Mouse (Mus musculus): Measurements from ENCODE around the gene Tmem63b.
A peak's percentile ranks its signal among the peaks of the same experiment; 100 is the strongest.

The Tmem63b gene

DNA sequence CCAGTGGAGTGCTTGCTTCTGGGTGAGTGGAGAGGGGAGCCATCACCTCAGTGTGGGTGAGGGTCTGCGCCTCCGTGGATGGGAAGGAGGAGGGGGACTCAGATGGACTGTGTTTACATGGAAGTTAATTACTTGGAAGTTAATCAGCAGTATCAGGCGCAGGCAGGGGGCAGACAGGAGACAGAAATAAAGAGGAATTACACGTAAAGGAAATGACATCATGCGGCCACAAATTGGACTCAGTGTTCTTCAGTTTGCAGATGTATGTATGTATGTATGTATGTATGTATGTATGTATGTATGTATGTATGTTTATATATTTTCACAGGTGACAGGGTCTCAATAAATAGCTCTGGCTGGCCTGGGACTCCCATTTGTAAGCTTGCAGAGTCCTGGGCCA lies 20.1 kb upstream of the Tmem63b start:
- no peak for DNase-seq (ENCODE audit: low spot score in 2 of 2)

DNA sequence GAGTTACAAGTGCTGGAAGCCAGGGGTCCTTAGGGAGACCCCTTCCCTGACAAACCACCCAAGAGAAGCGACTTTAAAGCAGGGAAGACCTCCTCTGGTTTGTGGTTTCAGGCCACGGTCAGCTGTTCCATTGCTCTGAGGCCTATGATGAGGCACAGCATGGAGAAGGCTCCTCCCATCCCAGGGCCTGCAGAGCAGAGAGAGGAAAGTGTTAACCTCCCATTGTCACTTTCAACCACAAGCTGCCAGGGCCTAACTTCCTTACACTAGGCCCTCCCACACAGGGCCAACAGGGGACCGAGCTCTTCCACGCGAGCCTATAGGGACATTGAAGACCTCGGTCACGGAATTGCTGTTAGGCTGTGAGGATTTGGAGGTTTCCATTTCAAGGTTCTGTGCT lies 16.5 kb upstream of the Tmem63b start:
- DNase-seq (ENCODE audit: low spot score in 2 of 2), result no peak

DNA sequence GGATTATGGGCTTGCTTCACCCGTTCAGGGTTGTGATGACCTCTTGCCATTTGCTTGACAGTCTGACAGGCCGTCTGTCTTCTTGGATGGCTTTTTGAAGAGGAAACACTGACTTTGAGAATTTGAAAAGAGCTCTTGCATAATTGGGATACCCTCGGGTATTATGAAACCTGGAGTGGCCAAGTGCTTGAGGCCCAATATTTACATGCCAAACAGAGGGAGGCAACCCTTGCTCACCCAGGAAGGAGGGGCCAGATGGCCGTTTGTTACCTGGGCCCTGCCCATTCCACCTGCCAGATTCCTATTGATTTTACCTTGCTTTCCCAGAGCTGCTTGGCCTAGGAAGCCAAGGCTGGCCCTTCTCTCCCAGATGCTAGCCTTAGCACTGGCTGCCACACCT lies 15.5 kb upstream of the Tmem63b start:
- DNase-seq (ENCODE audit: low spot score in 2 of 2), result no peak

DNA sequence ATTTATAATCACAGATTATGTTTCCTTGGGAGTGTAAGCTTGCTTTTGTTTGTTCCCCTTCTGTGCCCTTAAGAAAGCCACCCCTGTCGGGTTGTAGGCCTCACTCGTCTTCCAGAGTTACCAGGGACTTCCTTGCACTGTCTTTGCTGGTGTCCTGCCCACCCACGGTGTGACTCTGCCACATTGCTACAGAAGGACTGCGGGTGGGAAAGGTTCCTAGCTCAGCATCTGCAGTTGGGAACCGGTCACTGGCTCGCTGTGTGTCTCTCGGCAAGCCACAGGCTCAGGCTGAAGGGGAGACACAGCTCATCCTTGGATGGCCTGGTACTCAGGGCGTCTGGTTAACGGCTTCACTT lies 14.5 kb upstream of the Tmem63b start:
- no peak for DNase-seq (ENCODE audit: low spot score in 2 of 2)

DNA sequence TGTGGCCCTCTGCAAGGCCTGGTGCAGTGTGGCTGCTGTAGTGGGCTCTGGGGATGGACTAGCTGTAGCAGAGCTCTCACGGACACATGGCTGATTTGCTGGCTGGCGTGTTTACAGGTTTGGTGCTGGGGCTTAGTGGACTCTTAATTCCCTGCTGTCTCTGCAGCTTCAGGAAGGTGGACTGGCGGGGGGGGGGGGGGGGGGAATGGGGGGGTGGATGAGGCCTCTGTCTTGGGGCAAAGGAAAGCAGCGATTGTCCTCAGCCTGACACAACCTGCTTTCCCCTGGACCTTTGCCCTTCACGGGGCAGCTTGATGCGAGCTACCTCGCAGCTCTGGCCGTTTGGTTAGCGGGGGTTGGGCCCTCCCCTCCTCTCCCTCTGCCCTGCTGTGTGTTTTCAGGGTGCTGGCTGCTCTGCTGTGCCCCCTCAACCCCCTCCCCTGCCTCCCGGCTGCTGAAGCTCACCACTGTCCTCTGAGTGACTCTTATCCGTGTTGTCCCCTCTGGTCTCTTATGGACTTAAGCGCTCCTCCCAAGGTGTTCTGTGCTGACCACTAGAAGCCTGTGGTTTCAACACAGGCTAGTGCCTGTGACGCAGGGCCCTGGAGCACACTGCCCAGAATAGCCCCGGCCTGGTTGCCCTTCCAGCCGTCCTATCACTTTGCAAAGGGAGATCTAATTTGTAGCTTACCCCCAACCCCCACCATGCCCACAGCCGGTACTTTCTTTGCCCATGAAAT lies 14.0 kb upstream of the Tmem63b start:
- no peak for DNase-seq (ENCODE audit: low spot score in 2 of 2)

DNA sequence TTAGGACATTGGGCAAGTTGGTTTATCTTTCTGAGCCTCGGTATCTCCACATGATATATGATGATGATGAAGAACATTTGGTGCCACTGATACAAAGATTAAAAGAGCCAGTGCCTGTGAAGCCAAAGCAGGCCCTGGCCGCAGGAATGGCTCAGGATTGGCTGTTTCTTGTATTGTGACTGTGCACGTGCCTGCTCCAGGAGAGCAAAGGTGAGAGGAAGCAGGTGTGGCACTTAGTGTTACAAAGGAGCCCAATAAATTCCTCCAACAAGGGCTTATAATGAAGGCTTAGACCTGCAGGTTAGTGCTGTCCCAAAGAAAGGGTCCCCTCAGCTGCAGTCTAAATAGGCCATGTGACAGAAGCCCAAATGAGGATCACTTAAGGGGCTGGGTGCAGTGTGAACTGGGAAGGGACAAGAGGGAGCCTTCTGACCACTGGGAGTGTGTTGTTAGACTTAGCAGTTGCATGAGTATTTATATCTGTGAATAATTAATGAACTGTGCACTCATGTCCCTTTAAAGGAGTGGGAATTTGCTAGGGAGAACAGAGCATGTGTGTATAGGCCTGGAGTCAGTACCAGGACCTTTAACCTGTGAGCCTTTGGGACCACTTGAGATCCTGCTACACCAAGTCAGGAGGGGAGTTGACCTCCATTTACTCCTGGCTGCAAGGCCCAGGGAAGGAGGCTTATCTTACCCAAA lies 12.5 kb upstream of the Tmem63b start:
- no peak for DNase-seq (ENCODE audit: low spot score in 2 of 2)

DNA sequence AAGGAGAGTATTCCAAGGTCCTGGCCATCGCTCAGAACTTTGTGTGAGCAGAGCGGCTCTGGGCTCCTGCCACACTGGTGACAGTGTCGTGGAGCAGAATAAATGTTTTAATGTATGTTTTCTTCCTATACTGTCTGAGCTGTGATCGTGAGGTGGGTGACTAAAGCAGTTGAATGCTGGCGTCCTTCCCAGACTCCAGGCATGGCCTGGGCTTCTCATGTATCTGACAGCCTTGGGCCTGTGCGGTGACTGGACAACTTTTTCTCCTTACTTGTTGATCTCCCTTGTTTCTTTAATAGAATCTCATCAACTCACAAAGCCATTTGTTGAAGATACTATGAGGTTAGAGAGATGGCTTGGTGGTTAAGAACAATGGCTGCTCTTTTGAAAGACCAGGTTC lies 11.7 kb upstream of the Tmem63b start:
- no peak for DNase-seq (ENCODE audit: low spot score in 2 of 2)

DNA sequence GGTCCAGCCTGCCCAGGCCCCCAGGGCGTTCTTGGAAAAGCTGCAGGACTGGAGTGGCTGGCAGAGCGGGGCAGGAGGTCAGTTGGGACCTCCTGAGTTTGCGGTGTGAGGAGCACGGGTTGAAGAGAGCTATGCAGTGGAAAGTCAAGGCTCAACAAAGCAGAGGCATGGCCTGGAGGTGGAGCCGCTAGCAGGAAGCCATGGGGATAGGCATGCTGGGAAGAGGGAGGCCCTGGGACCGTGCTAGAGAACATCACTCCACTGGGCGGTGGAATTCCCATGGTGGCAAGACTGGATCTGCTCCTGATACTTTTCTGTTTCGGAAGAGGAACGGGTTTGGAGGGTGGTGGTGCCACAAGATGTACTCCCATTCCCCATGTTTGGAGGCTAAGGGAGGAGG lies 10.3 kb upstream of the Tmem63b start:
- no peak for DNase-seq (ENCODE audit: low spot score in 2 of 2)

DNA sequence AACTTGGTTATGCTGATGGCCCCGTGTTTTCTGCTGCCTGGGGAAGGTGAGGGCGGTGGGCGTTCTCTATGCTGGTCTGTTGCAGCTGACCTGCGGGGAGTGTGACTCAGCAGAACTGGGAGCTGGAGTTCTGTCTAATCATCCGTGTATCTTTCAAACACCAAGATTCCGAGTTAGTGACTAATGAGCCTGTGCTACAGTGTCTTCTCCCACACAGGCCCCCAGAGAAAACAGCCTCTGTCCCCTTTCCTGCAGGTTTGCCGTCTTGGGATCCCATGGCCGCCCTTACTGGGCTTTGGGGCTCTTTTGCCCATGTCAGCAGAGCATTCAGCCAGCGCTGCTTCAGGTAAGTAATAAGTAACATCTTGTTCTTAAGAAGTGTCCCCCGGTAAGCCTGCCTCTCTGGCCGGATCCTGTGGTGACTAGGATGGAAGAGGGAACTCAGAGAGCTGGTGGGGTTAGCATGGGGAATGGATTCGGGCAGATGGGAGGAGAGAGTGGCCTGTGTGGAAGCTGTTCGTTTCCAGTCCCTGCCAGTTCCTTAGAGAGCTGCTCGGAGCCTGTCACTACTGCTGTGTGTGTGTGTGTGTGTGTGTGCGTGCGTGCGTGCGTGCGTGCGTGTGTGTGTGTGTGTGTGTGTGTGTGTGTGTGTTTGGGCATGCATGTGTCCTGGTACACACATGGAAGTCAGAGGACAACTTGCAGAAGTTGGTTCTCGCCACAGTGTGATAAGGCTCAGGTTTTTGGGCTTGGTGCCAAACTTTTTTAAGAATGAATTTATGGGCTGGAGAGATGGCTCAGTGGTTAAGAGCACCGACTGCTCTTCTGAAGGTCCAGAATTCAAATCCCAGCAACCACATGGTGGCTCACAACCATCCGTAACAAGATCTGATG lies 8.8 kb upstream of the Tmem63b start:
- DNase-seq (ENCODE audit: low spot score in 2 of 2), result no peak

DNA sequence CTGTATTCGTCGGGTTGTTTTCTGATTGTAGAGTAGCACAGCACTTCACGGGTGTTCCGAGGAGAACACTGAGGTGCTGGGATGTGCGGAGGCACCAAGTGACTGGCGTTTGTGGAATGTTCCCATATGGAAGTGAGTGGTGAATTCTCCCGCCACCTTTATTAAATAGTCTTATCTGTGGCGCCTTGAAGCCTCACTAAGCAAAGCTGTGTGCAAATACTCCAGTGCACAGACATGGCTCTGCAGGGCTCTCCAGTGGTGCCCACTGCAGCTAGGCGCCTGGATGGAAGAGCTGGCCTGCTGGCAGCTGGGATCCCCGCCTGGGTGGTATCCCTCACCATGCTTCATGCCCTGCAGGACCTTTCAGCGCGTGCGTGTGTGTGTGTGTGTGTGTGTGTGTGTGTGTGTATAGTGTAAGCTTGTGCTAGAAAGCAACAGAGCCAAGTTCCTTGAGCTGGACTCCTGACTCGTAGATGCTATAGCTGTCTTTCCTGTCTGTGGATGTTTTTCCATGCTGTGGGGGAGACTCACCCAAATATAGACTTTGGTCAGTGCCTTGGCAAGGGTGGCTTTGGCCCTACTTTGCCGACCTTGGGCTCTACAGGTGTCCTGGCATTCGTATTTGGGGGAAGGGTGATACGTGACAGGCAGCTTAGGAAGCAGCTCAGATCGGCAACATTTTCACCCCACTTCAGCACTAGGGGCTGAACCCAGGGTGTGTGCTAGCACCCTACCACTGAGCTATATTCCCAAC lies 7.3 kb upstream of the Tmem63b start:
- DNase-seq (ENCODE audit: low spot score in 2 of 2), result no peak

DNA sequence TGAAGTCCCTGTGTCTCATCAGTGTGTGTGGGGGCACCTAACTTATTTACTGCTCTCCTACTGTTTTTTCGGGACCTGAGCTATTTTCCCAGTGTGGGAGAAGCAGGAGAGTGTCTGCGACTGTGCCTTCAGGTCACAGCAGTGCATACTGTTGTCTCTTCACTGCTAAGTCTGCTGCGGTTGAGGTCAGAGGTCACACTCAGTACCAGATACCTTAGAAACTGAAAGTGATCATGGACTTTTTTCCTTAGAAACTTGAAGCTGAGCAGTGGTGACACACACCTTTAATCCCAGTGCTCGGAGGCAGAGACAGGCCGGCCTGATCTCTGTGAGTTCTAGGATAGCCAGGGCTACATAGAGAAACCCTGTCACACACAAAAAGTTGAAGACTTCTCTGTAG lies 5.5 kb upstream of the Tmem63b start:
- no peak for DNase-seq (ENCODE audit: low spot score in 2 of 2)

DNA sequence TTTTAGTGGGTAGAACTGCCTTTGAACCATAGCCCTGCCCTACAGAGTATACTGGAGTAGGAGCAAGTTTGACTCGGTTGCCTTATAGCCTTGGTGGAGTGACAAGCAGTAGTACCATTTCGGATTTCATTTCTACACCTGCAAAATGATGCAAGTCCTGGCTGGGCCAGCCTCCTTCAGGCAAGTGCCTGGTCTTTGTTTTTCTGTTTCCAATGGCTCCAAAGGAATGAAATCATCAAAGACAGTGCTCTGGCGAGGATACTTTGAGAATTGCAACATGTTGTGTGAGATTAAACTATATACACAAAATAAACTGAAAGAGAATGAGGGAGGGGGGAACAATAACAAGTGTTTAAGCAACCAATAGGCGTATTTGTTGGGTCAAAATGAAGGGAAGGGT lies 3.3 kb upstream of the Tmem63b start:
- no peak for DNase-seq (ENCODE audit: low spot score in 2 of 2)

DNA sequence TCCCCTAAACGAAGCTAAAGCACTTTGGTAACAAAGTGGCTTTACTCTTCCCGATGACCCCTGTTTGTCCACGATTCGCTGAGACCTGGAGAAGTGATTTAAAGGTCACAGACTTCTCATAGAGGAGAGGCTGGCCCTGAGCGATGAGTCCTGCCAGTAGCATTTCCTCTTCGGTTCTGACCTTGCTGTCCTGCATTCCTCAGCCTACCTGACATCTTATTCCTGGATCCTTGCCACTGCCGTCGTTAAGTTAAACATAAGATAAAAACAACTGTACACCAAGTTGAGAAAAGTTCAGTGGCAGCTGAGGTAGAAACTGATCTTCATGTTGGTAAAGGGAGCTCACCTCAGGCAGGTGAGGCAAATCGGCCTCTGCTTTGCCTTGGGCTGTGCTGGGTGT lies 2.4 kb upstream of the Tmem63b start:
- no peak for DNase-seq (ENCODE audit: low spot score in 2 of 2)

DNA sequence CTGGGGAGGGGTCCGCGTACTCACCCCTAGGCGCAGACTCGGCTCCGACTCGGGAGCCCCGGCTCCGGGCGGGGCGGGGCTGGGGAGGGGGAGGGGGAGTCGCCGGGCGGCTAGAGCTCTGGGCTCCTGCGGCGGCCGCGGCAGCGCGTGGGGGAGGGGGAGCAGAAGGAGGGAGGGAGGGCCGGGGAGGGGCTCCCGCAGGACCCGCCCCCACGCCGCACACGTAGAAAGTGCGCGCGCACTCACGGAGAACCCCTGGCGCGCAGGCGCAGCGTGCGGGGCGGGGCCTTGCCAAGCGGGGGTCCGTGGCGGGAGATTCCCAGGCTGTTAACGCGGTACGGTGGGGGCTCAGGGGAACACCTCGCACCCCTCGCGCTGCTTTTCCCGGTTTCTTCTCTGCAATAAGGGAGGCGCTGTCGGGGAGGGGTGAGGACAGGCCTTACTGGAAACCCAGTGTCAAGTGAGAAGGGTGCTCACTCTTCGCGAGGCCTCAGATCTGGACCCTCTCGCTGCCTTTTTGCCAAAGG lies 549 bp downstream of the Tmem63b start, which contains the start of gene Mrpl14:
Mrpl14 (plus strand) TSS at position 230 of the 527 bp plus-strand sequence.
- peak; percentile 82 to 88 for DNase-seq (ENCODE audit: low spot score in 2 of 2)

DNA sequence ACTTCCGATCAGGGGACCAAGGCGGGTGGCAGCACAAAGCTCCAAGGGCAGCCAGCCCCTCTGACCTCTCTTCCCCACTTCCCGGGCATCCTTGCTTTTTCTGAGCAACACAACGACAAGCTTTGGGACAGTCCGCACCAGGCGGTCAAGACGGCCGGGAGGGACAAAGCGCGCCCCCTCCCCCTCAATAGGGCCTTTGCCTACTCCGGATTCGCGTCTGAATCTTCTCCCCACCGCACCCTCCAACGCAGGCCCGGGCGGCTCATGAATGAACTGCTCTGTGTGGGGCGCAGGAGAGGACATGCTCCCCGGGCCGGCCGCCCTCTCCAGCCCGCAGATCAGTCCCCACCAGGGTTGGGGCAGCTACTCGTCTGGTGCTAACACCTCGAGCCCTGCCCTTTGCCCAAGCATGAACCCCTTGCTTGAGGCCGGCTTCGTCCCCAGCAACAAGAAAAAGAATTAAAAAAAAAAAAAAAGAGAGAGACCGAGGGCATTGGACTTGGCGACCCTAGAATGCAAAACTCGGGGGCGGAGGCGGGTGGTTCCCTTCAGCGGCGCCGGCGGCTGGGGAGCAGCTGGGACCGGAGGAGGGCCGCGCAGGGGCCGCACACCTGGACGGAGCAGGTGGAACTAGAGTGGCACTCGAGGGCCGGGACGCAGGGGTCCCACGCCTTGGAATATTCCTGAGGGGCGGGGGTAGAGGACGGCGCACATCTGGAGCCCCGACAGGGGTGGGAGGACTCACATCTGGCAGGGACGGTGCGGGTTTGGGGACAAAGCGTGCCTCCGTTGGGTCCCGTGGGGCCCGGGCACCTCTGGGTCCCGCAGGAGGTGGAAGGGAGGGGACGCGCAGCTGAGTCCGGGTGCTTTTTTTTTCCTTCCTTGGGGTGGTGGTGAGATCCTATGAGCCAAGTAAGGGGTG lies 1.3 kb downstream of the Tmem63b start:
- peak in 1 of 2 experiments; percentile 25 for DNase-seq (ENCODE audit: low spot score in 2 of 2)

DNA sequence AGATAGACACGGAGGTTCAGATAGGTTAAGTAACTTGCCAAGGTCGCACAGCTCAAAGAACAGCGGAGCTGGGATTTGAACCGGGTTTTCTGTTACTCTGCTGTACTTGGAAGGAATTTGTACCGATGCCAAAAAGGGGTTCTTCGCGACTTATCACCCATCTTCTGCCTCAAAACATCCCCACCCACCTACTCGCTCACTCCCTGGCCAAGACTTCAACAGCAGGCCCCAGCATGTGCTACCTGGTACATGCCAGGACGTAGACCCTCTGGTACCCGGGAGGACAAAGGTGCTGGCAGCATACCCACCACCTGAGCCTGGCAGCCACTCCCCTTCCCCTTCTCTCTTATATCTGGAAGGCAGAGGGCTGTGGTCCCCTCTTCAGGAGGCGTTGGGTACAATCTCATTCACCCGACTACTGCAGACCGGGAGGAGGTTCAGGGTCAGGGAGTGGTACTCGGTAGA lies 2.0 kb downstream of the Tmem63b start:
- no peak for DNase-seq (ENCODE audit: low spot score in 2 of 2)

DNA sequence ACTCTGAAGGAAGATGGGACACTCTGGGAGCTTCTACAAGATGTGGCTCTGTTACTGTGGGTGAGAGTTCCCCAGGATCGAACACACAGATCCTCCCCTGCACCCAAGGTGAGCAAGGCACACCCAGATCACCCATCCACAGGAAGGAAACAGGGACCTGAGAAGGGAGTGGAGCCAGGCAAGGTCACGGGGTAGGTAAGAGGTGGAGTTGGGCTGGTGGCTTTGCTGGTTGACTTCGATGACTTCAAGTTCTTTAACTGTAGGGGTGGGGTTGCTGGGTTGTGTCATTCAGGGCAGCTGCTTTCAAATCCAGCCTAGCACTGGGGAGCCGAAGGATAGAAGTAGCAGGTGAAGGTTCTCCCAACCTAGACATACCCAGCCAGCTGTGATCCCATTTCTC lies 3.9 kb downstream of the Tmem63b start:
- no peak for DNase-seq (ENCODE audit: low spot score in 2 of 2)

DNA sequence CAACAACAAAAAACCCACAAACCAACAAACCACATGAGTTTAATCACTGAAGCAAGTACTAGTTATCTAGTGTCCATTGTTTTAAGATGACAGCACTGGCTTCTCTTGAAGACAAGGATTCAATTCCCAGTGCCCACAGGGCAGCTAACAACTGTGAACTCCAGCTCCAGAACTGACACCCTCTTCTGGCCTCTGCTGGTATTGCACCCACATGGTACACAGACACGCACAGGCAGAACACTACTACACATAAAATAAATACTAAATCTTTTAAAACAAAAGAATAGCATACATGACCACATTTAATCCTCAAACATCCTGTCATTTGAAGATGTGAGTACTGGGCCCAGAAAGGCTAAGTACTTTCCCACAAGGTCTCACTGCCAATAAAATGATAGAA lies 5.1 kb downstream of the Tmem63b start:
- DNase-seq (ENCODE audit: low spot score in 2 of 2), result no peak

DNA sequence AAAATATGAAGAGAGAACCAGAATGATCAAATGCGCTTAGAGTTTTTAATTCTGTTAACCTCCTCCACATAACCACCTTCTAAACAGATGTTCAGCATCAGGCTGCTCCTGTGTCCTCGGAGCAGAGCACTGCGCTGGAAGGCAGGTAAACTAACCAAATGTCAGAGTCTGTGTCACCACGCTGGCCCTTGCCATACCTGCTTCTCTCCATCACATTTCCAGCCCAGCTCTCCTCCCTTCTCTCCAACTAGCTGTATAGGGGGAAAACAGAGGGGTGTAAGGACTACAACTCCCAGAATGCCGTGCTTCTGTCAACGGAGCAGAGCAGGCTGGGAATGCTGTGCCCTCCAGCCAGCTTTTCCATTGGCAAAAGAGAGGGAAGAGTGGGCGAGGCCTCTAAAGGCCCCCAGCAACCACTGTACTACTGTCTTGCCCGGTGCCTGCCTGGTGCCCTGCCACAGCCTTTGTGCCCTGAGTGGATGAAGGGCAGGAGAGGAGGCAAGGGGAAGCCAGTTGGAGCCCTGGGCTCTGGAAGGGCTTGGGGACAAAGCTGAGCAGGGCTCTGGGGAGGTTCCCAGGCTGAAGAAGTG lies 6.2 kb downstream of the Tmem63b start:
- DNase-seq (ENCODE audit: low spot score in 2 of 2), result no peak

DNA sequence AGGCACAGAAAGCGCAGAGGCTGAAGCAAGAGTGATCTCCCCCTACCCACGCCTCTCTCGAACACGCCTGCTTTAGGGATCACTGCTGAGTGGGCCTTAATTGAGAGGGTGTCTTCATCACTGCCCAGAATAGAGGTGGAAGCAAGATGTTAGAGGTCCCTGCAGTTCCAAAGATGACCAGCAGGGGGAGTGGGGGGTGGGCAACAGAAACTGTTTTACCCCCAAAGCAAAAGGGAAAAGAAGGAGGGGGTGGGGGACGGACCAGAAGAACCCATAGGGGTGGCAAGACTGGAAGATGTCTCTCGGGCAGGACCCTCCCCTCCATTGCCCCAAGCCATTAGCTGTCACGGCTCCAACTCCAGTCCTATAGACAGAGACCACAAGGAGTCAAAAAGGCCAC lies 8.6 kb downstream of the Tmem63b start:
- DNase-seq (ENCODE audit: low spot score in 2 of 2), result peak; percentile 31 to 74

Measured in spleen, postnatal 14 days (tissue).